ENCODE assay signal across 23 mouse cellular contexts in the genomic region with DNA sequence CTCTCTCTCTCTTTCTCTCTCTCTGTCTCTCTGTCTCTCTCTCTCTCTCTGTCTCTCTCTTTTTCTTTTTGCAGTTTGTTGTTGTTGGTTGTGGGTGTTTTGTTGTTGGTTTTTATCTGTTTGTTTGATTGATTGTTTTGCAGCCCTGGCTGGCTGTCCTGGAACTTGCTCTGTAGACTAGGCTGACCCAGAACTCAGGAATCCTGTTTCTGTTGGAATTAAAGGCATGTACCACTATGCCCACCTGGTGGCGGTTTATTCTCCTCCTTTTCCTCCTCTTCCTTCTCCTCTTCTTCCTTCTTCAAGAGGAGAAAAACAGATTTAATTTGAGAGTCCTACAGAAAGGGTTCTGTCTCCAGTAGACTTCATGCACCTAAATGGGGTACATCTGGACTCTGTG. TPM values are rescaled to one million over a fixed set of nuclear protein-coding genes. Genes with fewer than 3 reads are reported as not detected.
DNase-seq lines count a peak whose midpoint lies in the region; TF ChIP-seq lines count a peak whose summit lies in the region.
"Had no signal": no experiment of that assay in that cellular context is flagged by ENCODE, and none has a peak within 500 bp of the region (broad histone marks: within the 10 kb centered on the region; RNA-seq: fewer than 3 reads in every experiment).

No protein-coding gene starts in this region.

- TF ChIP-seq POLR2A in liver, adult 2 months (IDR thresholded peaks at IDR 0.05; ENCODE audit: extremely low read depth, insufficient read depth, low read length) = no peak
- no peak for TF ChIP-seq POLR2A in small intestine, adult 2 months (IDR thresholded peaks at IDR 0.05; ENCODE audit: low read depth, low read length)

- H3K36me3 ChIP-seq in liver, adult 2 months (ENCODE audit: control insufficient read depth, insufficient read depth, low read length) = no peaks in the 10 kb centered on the region
- H3K36me3 ChIP-seq in small intestine, adult 2 months (ENCODE audit: control insufficient read depth, insufficient read depth, low read length) = no peaks in the 10 kb centered on the region
- H3K36me3 ChIP-seq: embryonic facial prominence, embryonic 10.5 days; embryonic facial prominence, embryonic 12.5 days; forebrain, embryonic 15.5 days; G1E had no signal

- no peak overlapping the region for H3K4me3 ChIP-seq in liver, adult 2 months (ENCODE audit: insufficient read depth, low read depth, low read length)
- H3K4me3 ChIP-seq in small intestine, adult 2 months (ENCODE audit: low read depth, low read length) = no peak overlapping the region
- H3K4me3 ChIP-seq: embryonic facial prominence, embryonic 10.5 days; embryonic facial prominence, embryonic 12.5 days; forebrain, embryonic 13.5 days; forebrain, embryonic 15.5 days had no signal

- peak overlapping the region; percentile 41; the same call in 1 of the 2 replicates for H3K27ac ChIP-seq in liver, adult 2 months (replicated peaks; ENCODE audit: insufficient read depth, low read depth, low read length)
- H3K27ac ChIP-seq in small intestine, adult 2 months (ENCODE audit: insufficient read depth, low read depth, low read length) = peak overlapping the region; percentile 53; the same call in 1 of the 2 replicates
- H3K27ac ChIP-seq: embryonic facial prominence, embryonic 10.5 days; embryonic facial prominence, embryonic 12.5 days; forebrain, embryonic 13.5 days; forebrain, embryonic 15.5 days had no signal

- TF ChIP-seq CTCF in liver, adult 2 months (IDR thresholded peaks at IDR 0.05; ENCODE audit: low read depth, low read length) = no peak
- no peak for TF ChIP-seq CTCF in small intestine, adult 2 months (IDR thresholded peaks at IDR 0.05; ENCODE audit: extremely low read depth, insufficient read length, insufficient replicate concordance, low read depth, low read length)

- no peaks in the 10 kb centered on the region for H3K27me3 ChIP-seq in liver, adult 2 months (ENCODE audit: control insufficient read depth, insufficient read depth, low read length)
- H3K27me3 ChIP-seq in small intestine, adult 2 months (ENCODE audit: control insufficient read depth, insufficient read depth, low read length) = no peaks in the 10 kb centered on the region
- H3K27me3 ChIP-seq: CH12.LX; embryonic facial prominence, embryonic 12.5 days; forebrain, embryonic 13.5 days; forebrain, embryonic 15.5 days; Patski had no signal

- WGBS in liver, adult 2 months = 80% methylated on average over 1 of the region's 1 CpGs
- 81% methylated on average over 1 of the region's 1 CpGs for WGBS in small intestine, adult 2 months

- DNase-seq in heart, adult 11 months = peak; percentile 72
- DNase-seq in heart, postnatal 25 days (ENCODE audit: low spot score) = no peak
- DNase-seq in liver, adult 2 months (ENCODE audit: extremely low read depth, low read depth, low spot score) = peak; percentile 56
- DNase-seq in liver = no peak
- DNase-seq: adrenal gland, adult 8-10 months; adrenal gland, postnatal 14 days; adrenal gland, postnatal 36 days; B cell, adult 2 months; cerebellum, adult 11-12 months; cerebellum, adult 2 months; cerebellum, adult 9-10 months; cerebellum, postnatal 10 days; cerebellum, postnatal 25 days had no signal

- no peaks in the 10 kb centered on the region for H3K79me2 ChIP-seq in liver, adult 2 months (ENCODE audit: control insufficient read depth, insufficient read depth, low read length)

- intact Hi-C loops in heart, postnatal 25 days (cut with DNase I) = no loop called here

- no peak overlapping the region for H3K9ac ChIP-seq in liver, adult 2 months (ENCODE audit: low read depth, low read length)
- H3K9ac ChIP-seq: embryonic facial prominence, embryonic 12.5 days; forebrain, embryonic 13.5 days; forebrain, embryonic 15.5 days had no signal

- H3K4me1 ChIP-seq in liver, adult 2 months (ENCODE audit: control insufficient read depth, insufficient read depth, low read length) = peaks cover 43% of the 10 kb centered on the region
- peaks cover 31% of the 10 kb centered on the region; the same call in 1 of the 2 replicates for H3K4me1 ChIP-seq in small intestine, adult 2 months (ENCODE audit: control insufficient read depth, insufficient read depth, insufficient read length, low read length)
- H3K4me1 ChIP-seq: forebrain, embryonic 13.5 days; forebrain, embryonic 15.5 days had no signal

RNA-seq across cellular contexts. Expression of gene Srsf5, which starts 17.8 kb away (rescaled TPM):
- 100 to 1,000 TPM; 105 to 109 TPM for total RNA-seq in heart, postnatal 25 days (2021)
- 232 and 331 TPM in 2 replicates for total RNA-seq in liver, adult 2 months (2014; rRNA removed)
- 198 and 238 TPM in 2 replicates for polyA plus RNA-seq in liver, adult 2 months (2012; rRNA removed)
- 90.3 and 250 TPM in 2 replicates for polyA plus RNA-seq in small intestine, adult 2 months (2012; rRNA removed)

RNA-seq across cellular contexts. Expression of gene Slc10a1, which starts 41.0 kb away (rescaled TPM):
- not detected for total RNA-seq in heart, postnatal 25 days (2021)
- total RNA-seq in liver, adult 2 months (2014; rRNA removed) = 389 and 508 TPM in 2 replicates
- polyA plus RNA-seq in liver, adult 2 months (2012; rRNA removed) = 1,193 and 1,387 TPM in 2 replicates
- polyA plus RNA-seq in small intestine, adult 2 months (2012; rRNA removed) = not detected in 2 replicates
- total RNA-seq: adrenal gland, adult 18-20 months; adrenal gland, postnatal 36 days had no signal
- polyA plus RNA-seq: cerebellum, adult 2 months; cortical plate, adult 2 months; G1E had no signal

Comparison
In these comparisons a context has a peak if more than half of its experiments do, and no peak if none do; other contexts are left out.
1. DNase-seq: peak in heart, adult 11 months (single experiment) and liver, adult 2 months (single experiment); none in heart, postnatal 25 days (single experiment) and liver (single experiment).
2. RNA of gene Slc10a1, which starts 41.0 kb away (total RNA-seq): 389 to 508 TPM in liver, adult 2 months; not detected in heart, postnatal 25 days; every median in the first group is over 100 times any median in the second.